In the genomic region with DNA sequence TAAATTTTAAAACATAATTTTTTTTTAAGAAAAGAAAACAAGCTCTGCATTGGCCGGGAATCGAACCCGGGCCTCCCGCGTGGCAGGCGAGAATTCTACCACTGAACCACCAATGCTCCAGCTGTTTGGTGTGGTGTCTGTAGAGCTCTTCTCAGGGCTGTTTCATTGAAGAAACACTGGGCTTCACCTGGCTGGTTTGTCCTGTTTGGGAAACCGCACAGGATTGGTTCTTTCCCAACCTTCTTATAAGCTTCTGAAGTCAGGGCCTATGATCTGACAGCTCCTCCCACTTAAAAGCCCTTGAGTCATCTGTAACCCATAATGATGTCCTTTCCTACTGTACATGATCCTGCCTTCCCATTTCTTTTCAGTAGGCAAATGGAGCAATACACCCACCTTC, we compare ENCODE assay signal across 12 mouse cellular contexts. TPM values are rescaled to one million over a fixed set of nuclear protein-coding genes. Genes with fewer than 3 reads are reported as not detected.
DNase-seq lines count a peak whose midpoint lies in the region; ATAC-seq and TF ChIP-seq lines count a peak whose summit lies in the region.
"Had no signal": no experiment of that assay in that cellular context is flagged by ENCODE, and none has a peak within 500 bp of the region (broad histone marks: within the 10 kb centered on the region; RNA-seq: fewer than 3 reads in every experiment).

No protein-coding gene starts in this region.

- H3K27ac ChIP-seq in hindbrain, embryonic 16.5 days (ENCODE audit: low read depth, low read length) = peak overlapping the region; percentile 51; the same call in 1 of the 2 replicates
- H3K27ac ChIP-seq in hindbrain, embryonic 10.5 days = no peak overlapping the region
- peak overlapping the region; percentile 87 for H3K27ac ChIP-seq in stomach, postnatal 0 days (replicated peaks)
- H3K27ac ChIP-seq: midbrain, embryonic 15.5 days had no signal

- peaks cover 21% of the 10 kb centered on the region for H3K36me3 ChIP-seq in hindbrain, embryonic 16.5 days (ENCODE audit: control insufficient read depth, insufficient read depth, low read length)
- H3K36me3 ChIP-seq in hindbrain, embryonic 10.5 days = peaks cover 45% of the 10 kb centered on the region
- H3K36me3 ChIP-seq in stomach, postnatal 0 days (ENCODE audit: control insufficient read depth, insufficient read depth, low read length) = peaks cover 7% of the 10 kb centered on the region; the same call in 1 of the 2 replicates

- no peak for TF ChIP-seq EP300 in stomach, postnatal 0 days (optimal IDR thresholded peaks at IDR 0.05)

- no peak overlapping the region for H3K4me3 ChIP-seq in hindbrain, embryonic 16.5 days (ENCODE audit: low read length)
- H3K4me3 ChIP-seq in hindbrain, embryonic 10.5 days = no peak overlapping the region
- H3K4me3 ChIP-seq in stomach, postnatal 0 days (ENCODE audit: low read depth, low read length) = no peak overlapping the region
- H3K4me3 ChIP-seq: erythroblast, embryonic 14.5 days; midbrain, embryonic 15.5 days had no signal

- no peak for TF ChIP-seq CTCF in stomach, postnatal 0 days (IDR thresholded peaks at IDR 0.05; ENCODE audit: low read depth)

- no peaks in the 10 kb centered on the region for H3K9me3 ChIP-seq in hindbrain, embryonic 16.5 days (ENCODE audit: control insufficient read depth, low read length)
- H3K9me3 ChIP-seq in hindbrain, embryonic 10.5 days = no peaks in the 10 kb centered on the region
- no peaks in the 10 kb centered on the region for H3K9me3 ChIP-seq in stomach, postnatal 0 days (ENCODE audit: control insufficient read depth, low read length)
- H3K9me3 ChIP-seq: midbrain, embryonic 15.5 days had no signal

- 93% methylated on average over 7 of the region's 7 CpGs for WGBS in hindbrain, embryonic 16.5 days
- 93% methylated on average over 7 of the region's 7 CpGs for WGBS in hindbrain, embryonic 10.5 days
- WGBS in stomach, postnatal 0 days = 72% methylated on average over 7 of the region's 7 CpGs

- H3K4me2 ChIP-seq in hindbrain, embryonic 16.5 days (ENCODE audit: low read length) = no peak overlapping the region
- H3K4me2 ChIP-seq in stomach, postnatal 0 days (replicated peaks; ENCODE audit: low read depth) = 0 out of 2 replicates have a peak overlapping the region, but pooled peaks have one; percentile 40
- H3K4me2 ChIP-seq: midbrain, embryonic 15.5 days had no signal

- no peaks in the 10 kb centered on the region for H3K27me3 ChIP-seq in hindbrain, embryonic 16.5 days (replicated peaks; ENCODE audit: control insufficient read depth, insufficient read depth, low read length)
- no peaks in the 10 kb centered on the region for H3K27me3 ChIP-seq in hindbrain, embryonic 10.5 days (ENCODE audit: insufficient read depth, poor library complexity, severe bottlenecking)
- H3K27me3 ChIP-seq in stomach, postnatal 0 days (ENCODE audit: control insufficient read depth, insufficient read depth, low read length) = no peaks in the 10 kb centered on the region
- H3K27me3 ChIP-seq: midbrain, embryonic 15.5 days had no signal

- H3K4me1 ChIP-seq in hindbrain, embryonic 16.5 days (ENCODE audit: control insufficient read depth, insufficient read depth, low read depth, low read length) = peaks cover 5% of the 10 kb centered on the region; the same call in 1 of the 2 replicates
- H3K4me1 ChIP-seq in hindbrain, embryonic 10.5 days (replicated peaks) = no peaks in the 10 kb centered on the region
- no peaks in the 10 kb centered on the region for H3K4me1 ChIP-seq in stomach, postnatal 0 days (replicated peaks; ENCODE audit: control insufficient read depth, insufficient read depth)

- ATAC-seq in hindbrain, embryonic 16.5 days = no peak
- peak; percentile 55; the same call in 1 of the 2 replicates for ATAC-seq in stomach, postnatal 0 days (ENCODE audit: low FRiP score, low TSS enrichment)
- ATAC-seq: midbrain, embryonic 15.5 days had no signal

- H3K9ac ChIP-seq in hindbrain, embryonic 16.5 days (ENCODE audit: low read depth, low read length) = no peak overlapping the region
- no peak overlapping the region for H3K9ac ChIP-seq in stomach, postnatal 0 days (ENCODE audit: low read length)
- H3K9ac ChIP-seq: midbrain, embryonic 15.5 days had no signal

- no peak for DNase-seq in hindbrain, embryonic 10.5 days (ENCODE audit: low spot score)
- peak; percentile 51 for DNase-seq in urinary bladder, postnatal 14 days (ENCODE audit: low spot score)
- DNase-seq in urinary bladder, adult 2 months (ENCODE audit: low spot score) = no peak
- peak; percentile 89 for DNase-seq in gonadal fat pad, adult 2 months (ENCODE audit: low read depth)
- DNase-seq in stomach, postnatal 0 days (ENCODE audit: low spot score) = no peak
- no peak for DNase-seq in right cerebral cortex, postnatal 14 days
- DNase-seq in right cerebral cortex, adult 18-20 months = no peak
- DNase-seq: spleen, adult 18-20 months; thymus, postnatal 36 days had no signal

RNA-seq across cellular contexts. Expression of a gene that starts 12.8 kb away (rescaled TPM):
- polyA plus RNA-seq in hindbrain, embryonic 16.5 days (2015; fragmentation: Nextera tagmentation; extraction: Ambion mirVana) = 29.9 and 31.2 TPM in 2 replicates
- 28.0 and 31.9 TPM in 2 replicates for polyA plus RNA-seq in hindbrain, embryonic 10.5 days (2016; fragmentation: Nextera tagmentation; extraction: Ambion mirVana)
- polyA plus RNA-seq in urinary bladder, adult 2 months (2012; rRNA removed) = 20.5 and 21.8 TPM in 2 replicates
- polyA plus RNA-seq in gonadal fat pad, adult 2 months (2012; rRNA removed) = 41.9 and 56.1 TPM in 2 replicates
- 7.7 and 9.5 TPM in 2 replicates for polyA plus RNA-seq in stomach, postnatal 0 days (2015; fragmentation: Nextera tagmentation; extraction: Ambion mirVana)

Comparison
In these comparisons a context has a peak if more than half of its experiments do, and no peak if none do; other contexts are left out.
1. DNase-seq: peak in urinary bladder, postnatal 14 days (single experiment) and gonadal fat pad, adult 2 months (single experiment); none in hindbrain, embryonic 10.5 days (single experiment), urinary bladder, adult 2 months (single experiment), stomach, postnatal 0 days (single experiment), right cerebral cortex, postnatal 14 days (single experiment) and right cerebral cortex, adult 18-20 months (single experiment).